Mouse (Mus musculus): ENCODE data around the gene Tnxb.
"Not testable (repeated sequence)": the region's sequence is repeated elsewhere in the genome, so short reads cannot be mapped to it uniquely, and the experiment has no call there.

Gene Tnxb

DNA sequence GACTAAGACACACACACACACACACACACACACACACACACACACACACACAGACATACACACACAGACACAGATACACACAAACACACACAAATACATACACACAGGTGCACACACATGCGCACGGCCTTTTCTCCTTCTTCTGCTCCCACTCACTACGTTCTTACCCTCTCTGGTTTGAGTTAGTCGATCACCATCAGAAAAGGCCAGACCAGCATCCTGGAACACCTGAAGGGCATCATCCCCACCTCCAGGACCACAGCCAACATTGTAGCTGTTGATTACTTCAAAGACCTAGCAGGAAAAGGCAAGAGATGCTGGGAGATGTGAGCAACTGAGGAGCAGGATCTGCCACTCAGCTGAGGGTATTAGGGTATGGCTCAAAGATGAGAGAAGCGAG, 67.1 kb downstream of the Tnxb start:
- DNase-seq (ENCODE audit: extremely low spot score), result not testable (repeated sequence)

DNA sequence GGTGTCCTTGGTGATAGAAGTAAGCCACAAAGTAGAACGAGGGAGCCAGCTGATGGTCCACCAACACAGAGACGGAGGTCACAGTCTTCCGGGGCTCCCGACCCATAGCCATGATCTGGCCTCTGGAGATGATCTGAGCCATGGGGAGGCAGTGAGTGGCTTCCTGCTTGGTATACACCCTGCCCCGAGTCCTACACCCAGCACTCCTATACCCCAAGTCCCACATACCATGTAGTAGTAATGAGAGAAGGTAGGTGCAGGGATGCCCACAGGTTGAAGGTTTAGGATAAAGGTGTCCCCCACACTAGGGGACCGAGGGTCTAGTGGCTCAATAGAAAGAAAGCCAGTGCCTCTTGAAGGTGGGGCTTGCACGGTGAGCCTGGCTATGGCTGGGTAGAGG, 69.4 kb downstream of the Tnxb start:
- not testable (repeated sequence) for DNase-seq (ENCODE audit: extremely low spot score)

GRCm38 (mm10) chr17:34740280-34740679, 69.9 kb downstream of the Tnxb start:
- no peak for DNase-seq (ENCODE audit: extremely low spot score)

DNA sequence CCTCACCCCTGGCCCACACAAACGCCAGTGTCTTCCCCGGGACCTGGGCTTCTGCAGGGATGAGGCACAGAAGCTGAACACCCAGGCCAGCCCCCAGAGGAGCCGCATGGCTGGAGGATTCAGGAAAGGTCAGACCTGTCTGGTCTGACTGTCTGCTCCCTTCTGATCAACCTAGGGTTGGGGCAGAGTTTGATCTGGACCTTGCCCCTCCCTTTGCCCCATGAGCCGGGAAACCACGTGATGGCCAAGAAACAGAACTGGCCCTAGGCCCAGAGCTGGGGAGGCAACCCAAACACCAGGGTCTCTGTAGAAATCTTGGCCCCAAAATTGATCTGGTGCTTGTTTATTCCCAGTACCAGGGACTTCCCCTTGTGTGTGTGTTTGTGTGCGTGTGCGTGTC, 73.4 kb downstream of the Tnxb start, which contains the start of gene C4b:
Gene C4b (minus strand): TSS at position 164 of the 400 bp plus-strand sequence.
- no peak for DNase-seq (ENCODE audit: extremely low spot score)

- DNase-seq (ENCODE audit: extremely low spot score), result no peak
Measured at GRCm38 (mm10) chr17:34744206-34744605, 73.9 kb downstream of the Tnxb start.

GRCm38 (mm10) chr17:34744611-34745010, 74.3 kb downstream of the Tnxb start:
- not testable (repeated sequence) for DNase-seq (ENCODE audit: extremely low spot score)

GRCm38 (mm10) chr17:34745166-34745565, 74.8 kb downstream of the Tnxb start:
- DNase-seq (ENCODE audit: extremely low spot score), result not testable (repeated sequence)

DNA sequence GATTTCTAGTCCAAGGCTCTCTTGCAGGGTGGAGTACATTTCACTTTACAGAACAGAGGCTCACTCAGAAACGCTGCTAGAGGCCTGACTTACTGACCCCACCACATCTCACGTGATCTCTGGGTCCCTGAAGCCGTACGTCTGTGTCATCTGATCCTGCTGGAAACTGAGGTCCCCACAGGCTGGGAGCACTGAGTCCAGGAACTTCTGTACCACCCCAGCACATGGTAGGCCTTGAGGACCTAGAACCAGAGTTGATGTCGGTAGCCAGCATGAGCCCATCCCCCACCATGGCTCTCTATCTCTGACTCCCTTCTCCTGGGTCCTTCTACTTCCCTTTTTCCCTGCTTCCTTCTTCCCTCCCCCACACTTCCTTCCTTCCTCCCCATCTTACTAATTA, 76.2 kb downstream of the Tnxb start:
- no peak for DNase-seq (ENCODE audit: extremely low spot score)

DNA sequence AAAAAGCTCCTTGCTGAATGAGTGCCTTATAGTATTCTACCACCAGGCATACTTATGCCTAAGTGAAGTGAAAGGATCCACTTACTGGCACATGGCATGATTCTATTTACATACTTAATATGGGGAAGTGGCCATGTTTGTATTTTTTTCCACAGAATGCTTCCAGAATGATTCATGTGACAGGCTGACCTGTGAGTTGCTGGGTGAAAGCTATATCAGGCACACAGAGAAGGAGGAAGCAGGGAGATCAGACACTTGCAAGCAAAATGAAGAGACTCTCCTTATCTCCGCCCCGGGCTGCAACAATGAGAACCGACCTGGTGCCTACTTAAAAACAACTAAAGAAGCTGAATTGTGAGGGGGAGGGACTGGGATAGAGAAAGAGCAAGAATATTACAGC, 91.1 kb downstream of the Tnxb start:
- no peak for DNase-seq (ENCODE audit: extremely low spot score)

Data from embryo, embryonic 9.5 days (tissue).